ENCODE assay signal across 12 mouse cellular contexts in the genomic region with DNA sequence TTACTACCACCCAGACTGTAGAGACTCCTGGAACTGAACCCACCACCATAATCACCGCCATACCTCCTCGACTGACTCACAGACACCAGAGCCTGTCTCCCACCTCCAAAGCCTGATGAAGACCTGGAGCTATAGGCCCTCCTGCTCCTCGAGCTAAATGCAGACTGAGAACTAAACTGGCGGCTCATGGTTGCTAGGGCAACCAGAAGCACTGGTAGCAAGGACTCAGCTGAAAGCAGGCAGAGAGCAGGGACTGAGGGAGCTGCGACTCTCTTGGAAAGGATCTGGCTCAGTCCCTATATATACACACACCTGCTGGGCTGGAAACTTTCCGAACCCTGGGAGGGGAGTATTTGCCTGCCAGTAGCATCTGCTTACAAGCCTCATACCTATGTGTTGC. TPM values are rescaled to one million over a fixed set of nuclear protein-coding genes. Genes with fewer than 3 reads are reported as not detected.
DNase-seq lines count a peak whose midpoint lies in the region; ATAC-seq lines count a peak whose summit lies in the region.
"Had no signal": no experiment of that assay in that cellular context is flagged by ENCODE, and none has a peak within 500 bp of the region (broad histone marks: within the 10 kb centered on the region; RNA-seq: fewer than 3 reads in every experiment).

A gene (minus strand): TSS at position 275 of the 400 bp plus-strand sequence.

- H3K9me3 ChIP-seq in hindbrain, embryonic 16.5 days (ENCODE audit: control insufficient read depth, low read length), result no peaks in the 10 kb centered on the region
- no peaks in the 10 kb centered on the region for H3K9me3 ChIP-seq in midbrain, embryonic 15.5 days
- no peaks in the 10 kb centered on the region for H3K9me3 ChIP-seq in heart, embryonic 11.5 days (replicated peaks; ENCODE audit: control insufficient read depth, low read length)

- peaks cover 7% of the 10 kb centered on the region for H3K4me1 ChIP-seq in hindbrain, embryonic 16.5 days (ENCODE audit: control insufficient read depth, insufficient read depth, low read depth, low read length)
- H3K4me1 ChIP-seq in midbrain, embryonic 15.5 days, result peaks cover 10% of the 10 kb centered on the region
- no peaks in the 10 kb centered on the region for H3K4me1 ChIP-seq in heart, embryonic 11.5 days (ENCODE audit: control insufficient read depth, insufficient read depth, low read length)

- no peak within 1 kb of the TSS; the same call in 1 of the 2 replicates for H3K27ac ChIP-seq in hindbrain, embryonic 16.5 days (ENCODE audit: low read depth, low read length)
- H3K27ac ChIP-seq in midbrain, embryonic 15.5 days, result peak within 1 kb of the TSS; percentile 36; the same call in 1 of the 2 replicates
- no peak within 1 kb of the TSS for H3K27ac ChIP-seq in heart, embryonic 11.5 days (ENCODE audit: low read depth, low read length)
- H3K27ac ChIP-seq: macrophage had no signal

- no peaks in the 10 kb centered on the region for H3K27me3 ChIP-seq in hindbrain, embryonic 16.5 days (replicated peaks; ENCODE audit: control insufficient read depth, insufficient read depth, low read length)
- H3K27me3 ChIP-seq in midbrain, embryonic 15.5 days (replicated peaks), result no peaks in the 10 kb centered on the region
- H3K27me3 ChIP-seq in heart, embryonic 11.5 days (ENCODE audit: control insufficient read depth, insufficient read depth, low read length), result peaks cover 12% of the 10 kb centered on the region; the same call in 1 of the 2 replicates

- WGBS in hindbrain, embryonic 16.5 days, result 30% methylated on average over 6 of the region's 6 CpGs
- 23% methylated on average over 6 of the region's 6 CpGs for WGBS in midbrain, embryonic 15.5 days
- 34% methylated on average over 6 of the region's 6 CpGs for WGBS in heart, embryonic 11.5 days (ENCODE audit: insufficient replicate concordance)

- H3K36me3 ChIP-seq in hindbrain, embryonic 16.5 days (ENCODE audit: control insufficient read depth, insufficient read depth, low read length), result no peaks in the 10 kb centered on the region
- no peaks in the 10 kb centered on the region for H3K36me3 ChIP-seq in midbrain, embryonic 15.5 days (replicated peaks)
- no peaks in the 10 kb centered on the region for H3K36me3 ChIP-seq in heart, embryonic 11.5 days (ENCODE audit: control insufficient read depth, insufficient read depth, low read length)

- peak within 1 kb of the TSS; percentile 11; the same call in 1 of the 2 replicates for H3K9ac ChIP-seq in hindbrain, embryonic 16.5 days (ENCODE audit: low read depth, low read length)
- no peak within 1 kb of the TSS for H3K9ac ChIP-seq in midbrain, embryonic 15.5 days
- no peak within 1 kb of the TSS for H3K9ac ChIP-seq in heart, embryonic 11.5 days (ENCODE audit: low read depth, low read length)

- ATAC-seq in hindbrain, embryonic 16.5 days, result peak; percentile 85
- peak; percentile 70 for ATAC-seq in midbrain, embryonic 15.5 days (replicated peaks)
- ATAC-seq in heart, embryonic 11.5 days (replicated peaks; ENCODE audit: insufficient number of reproducible peaks, low FRiP score, low TSS enrichment), result no peak
- no peak for ATAC-seq in erythroid progenitor cell, adult 5-6 weeks (replicated peaks; ENCODE audit: low FRiP score, poor library complexity, severe bottlenecking)

- H3K4me3 ChIP-seq in hindbrain, embryonic 16.5 days (ENCODE audit: low read length), result no peak within 1 kb of the TSS
- H3K4me3 ChIP-seq in midbrain, embryonic 15.5 days, result no peak within 1 kb of the TSS
- H3K4me3 ChIP-seq in heart, embryonic 11.5 days (ENCODE audit: low read depth, low read length), result no peak within 1 kb of the TSS

- H3K4me2 ChIP-seq in hindbrain, embryonic 16.5 days (ENCODE audit: low read length), result no peak within 1 kb of the TSS
- H3K4me2 ChIP-seq in midbrain, embryonic 15.5 days, result no peak within 1 kb of the TSS
- H3K4me2 ChIP-seq in heart, embryonic 11.5 days, result no peak within 1 kb of the TSS

- peak; percentile 23 for DNase-seq in embryo, embryonic 10 days (ENCODE audit: low spot score)
- no peak for DNase-seq in embryo, embryonic 9.5 days (ENCODE audit: extremely low spot score)
- peak; percentile 30 for DNase-seq in R1 (ENCODE audit: low read depth, low spot score)
- DNase-seq in lung, postnatal 10 days, result no peak
- DNase-seq: adrenal gland, postnatal 25 days; cerebellum, postnatal 36 days; gastrocnemius, postnatal 14 days had no signal

RNA-seq across cellular contexts. Expression of the gene that starts here (rescaled TPM):
- 0.53 and 0.56 TPM in 2 replicates for polyA plus RNA-seq in hindbrain, embryonic 16.5 days (2015; fragmentation: Nextera tagmentation; extraction: Ambion mirVana)
- 0.23 and 0.54 TPM in 2 replicates for polyA plus RNA-seq in midbrain, embryonic 15.5 days (2015; fragmentation: Nextera tagmentation; extraction: Ambion mirVana)
- polyA plus RNA-seq in heart, embryonic 11.5 days (2014; fragmentation: Nextera tagmentation; extraction: Ambion mirVana), result not detected in 2 replicates
- total RNA-seq in erythroid progenitor cell, adult 5-6 weeks (2015; ENCODE audit: low replicate concordance), result not detected in 2 replicates
- not detected in 2 replicates for total RNA-seq in erythroid progenitor cell, adult 5-6 weeks (2017; ENCODE audit: low replicate concordance)
- total RNA-seq: adrenal gland, postnatal 25 days; gastrocnemius, postnatal 14 days had no signal
- polyA plus RNA-seq: macrophage had no signal

Comparison
In these comparisons a context has a peak if more than half of its experiments do, and no peak if none do; other contexts are left out.
1. DNase-seq: peak in embryo, embryonic 10 days (single experiment) and R1 (single experiment); none in embryo, embryonic 9.5 days (single experiment) and lung, postnatal 10 days (single experiment).
2. Peak in ATAC-seq and H3K9ac ChIP-seq in hindbrain, embryonic 16.5 days; RNA of the gene not detected or under 1 TPM.
3. Peak in ATAC-seq and H3K27ac ChIP-seq in midbrain, embryonic 15.5 days; RNA of the gene not detected or under 1 TPM.